Mouse (Mus musculus) MEL (cell line): ENCODE data around the gene Ski. TPM values are rescaled to one million over a fixed set of nuclear protein-coding genes. Genes with fewer than 3 reads are reported as not detected.

Experiments used
- DNase-seq: peaks from one replicate; pipeline ENCODE4 v3.0.0; 2011; ENCODE audit warnings: low read depth, low spot score
- H3K27ac ChIP-seq: 2 replicates; pipeline ENCODE4 v1.5.1; 2012; ENCODE audit warnings: low read depth, mild to moderate bottlenecking, control low read depth, low read length, moderate library complexity; ENCODE audit not compliant: control insufficient read depth
- H3K27me3 ChIP-seq, 2 experiments: fragments of 150-350 bp in 1 of 2; sonication (generic) in 1 of 2; 2 replicates each; pipeline ENCODE4 v1.6.1; 2012; ENCODE audit warnings: low read length in 2 of 2, mild to moderate bottlenecking in 2 of 2, improper control_type of control experiment in 1 of 2, moderate library complexity in 1 of 2; ENCODE audit not compliant: insufficient read depth in 2 of 2, control insufficient read depth in 1 of 2
- H3K36me3 ChIP-seq, 2 experiments: 2 replicates each; pipeline ENCODE4 v1.6.1; 2012 to 2014; ENCODE audit warnings: low read length in 2 of 2, improper control_type of control experiment in 1 of 2, inconsistent platforms in 1 of 2, mild to moderate bottlenecking in 1 of 2; ENCODE audit not compliant: insufficient read depth in 2 of 2, control insufficient read depth in 1 of 2
- H3K4me1 ChIP-seq, 2 experiments: fragments of 150-350 bp in 1 of 2; sonication (generic) in 1 of 2; 2 replicates each; pipeline ENCODE4 v1.6.1; 2012; ENCODE audit warnings: low read length in 2 of 2, improper control_type of control experiment in 1 of 2, mild to moderate bottlenecking in 1 of 2; ENCODE audit not compliant: insufficient read depth in 2 of 2, control insufficient read depth in 1 of 2
- H3K4me3 ChIP-seq, 2 experiments: fragments of 150-350 bp in 1 of 2; sonication (generic) in 1 of 2; 2 replicates each; pipeline ENCODE4 v1.5.1; 2012; ENCODE audit warnings: low read depth in 2 of 2, low read length in 2 of 2, mild to moderate bottlenecking in 2 of 2, moderate library complexity in 2 of 2, control low read depth in 1 of 2, improper control_type of control experiment in 1 of 2; ENCODE audit not compliant: control insufficient read depth in 1 of 2, insufficient read depth in 1 of 2
- H3K79me2 ChIP-seq: 2 replicates; pipeline ENCODE4 v1.6.1; 2012; ENCODE audit warnings: mild to moderate bottlenecking, low read length, moderate library complexity; ENCODE audit not compliant: control insufficient read depth, poor library complexity, insufficient read depth
- H3K9ac ChIP-seq: 2 replicates; pipeline ENCODE4 v1.6.1; 2012; ENCODE audit warnings: low read depth, mild to moderate bottlenecking, control low read depth, low read length, moderate library complexity; ENCODE audit not compliant: control insufficient read depth, poor library complexity, severe bottlenecking
- H3K9me3 ChIP-seq: fragments of 150-350 bp; sonication (generic); replicated peaks from 2 replicates; pipeline ENCODE4 v1.6.1; 2012; ENCODE audit warnings: mild to moderate bottlenecking, low read length, improper control_type of control experiment, moderate library complexity; ENCODE audit not compliant: insufficient read depth
- CHD1 ChIP-seq: IDR thresholded peaks from 2 replicates; pipeline ENCODE4 v1.6.1; 2012; ENCODE audit warnings: low read depth, mild to moderate bottlenecking, inconsistent platforms, low read length, improper control_type of control experiment
- CHD2 ChIP-seq: IDR thresholded peaks from 2 replicates; pipeline ENCODE4 v1.6.1; 2011; ENCODE audit warnings: low read length, improper control_type of control experiment
- CTCF ChIP-seq, 3 experiments: IDR thresholded peaks in 2 of 3; conservative IDR thresholded peaks in 1 of 3; 2 replicates each; pipeline ENCODE4 v1.5.1; 2011 to 2012; ENCODE audit warnings: low read length in 3 of 3, low read depth in 2 of 3, mild to moderate bottlenecking in 2 of 3, improper control_type of control experiment in 1 of 3, inconsistent platforms in 1 of 3, mixed read lengths in 1 of 3, moderate library complexity in 1 of 3; ENCODE audit not compliant: control insufficient read depth in 1 of 3, insufficient read depth in 1 of 3, poor library complexity in 1 of 3, severe bottlenecking in 1 of 3
- ELF1 ChIP-seq: IDR thresholded peaks from 2 replicates; pipeline ENCODE4 v1.6.1; 2014; ENCODE audit warnings: low read depth, mild to moderate bottlenecking, inconsistent platforms, low read length, improper control_type of control experiment, moderate library complexity
- GATA1 ChIP-seq: IDR thresholded peaks from 2 replicates; pipeline ENCODE4 v1.6.1; 2011; ENCODE audit warnings: low read depth, low read length, improper control_type of control experiment
- JUND ChIP-seq: IDR thresholded peaks from 2 replicates; pipeline ENCODE4 v1.6.1; 2011; ENCODE audit warnings: low read depth, mild to moderate bottlenecking, improper control_type of control experiment, low read length
- KAT2A ChIP-seq: conservative IDR thresholded peaks from 2 replicates; pipeline ENCODE4 v1.6.1; 2012; ENCODE audit warnings: low read depth, low read length, improper control_type of control experiment, inconsistent platforms
- MAX ChIP-seq: IDR thresholded peaks from 2 replicates; pipeline ENCODE4 v1.6.1; 2011; ENCODE audit warnings: low read length, improper control_type of control experiment
- MAZ ChIP-seq: IDR thresholded peaks from 2 replicates; pipeline ENCODE4 v1.6.1; 2012; ENCODE audit warnings: low read depth, mild to moderate bottlenecking, inconsistent platforms, low read length, improper control_type of control experiment
- NRF1 ChIP-seq: IDR thresholded peaks from 2 replicates; pipeline ENCODE4 v1.6.1; 2014; ENCODE audit warnings: low read depth, mild to moderate bottlenecking, inconsistent platforms, low read length, improper control_type of control experiment, moderate library complexity; ENCODE audit not compliant: poor library complexity, insufficient read depth, severe bottlenecking
- POLR2A ChIP-seq, 2 experiments: IDR thresholded peaks; 2 replicates each; pipeline ENCODE4 v1.6.1; 2011 to 2012; ENCODE audit warnings: low read length in 2 of 2, mild to moderate bottlenecking in 2 of 2, control low read depth in 1 of 2, improper control_type of control experiment in 1 of 2, low read depth in 1 of 2, moderate library complexity in 1 of 2; ENCODE audit not compliant: control insufficient read depth in 1 of 2, insufficient read depth in 1 of 2, poor library complexity in 1 of 2
- POLR2AphosphoS2 ChIP-seq: IDR thresholded peaks from 2 replicates; pipeline ENCODE4 v1.6.1; 2011; ENCODE audit warnings: low read length, improper control_type of control experiment
- POLR2AphosphoS5 ChIP-seq: IDR thresholded peaks from 2 replicates; pipeline ENCODE4 v1.6.1; 2012; ENCODE audit warnings: low read depth, borderline replicate concordance, mild to moderate bottlenecking, inconsistent platforms, low read length, moderate library complexity, mixed read lengths
- TAL1 ChIP-seq: IDR thresholded peaks from 2 replicates; pipeline ENCODE4 v1.6.1; 2012; ENCODE audit warnings: mild to moderate bottlenecking, inconsistent platforms, low read length, moderate library complexity, mixed read lengths
- TBP ChIP-seq: IDR thresholded peaks from 2 replicates; pipeline ENCODE4 v1.8.0; 2011; ENCODE audit warnings: low read depth, low read length, improper control_type of control experiment
- TCF12 ChIP-seq: IDR thresholded peaks from 2 replicates; pipeline ENCODE4 v1.6.1; 2014; ENCODE audit warnings: low read depth, mild to moderate bottlenecking, inconsistent platforms, low read length, improper control_type of control experiment, moderate library complexity
- USF1 ChIP-seq: IDR thresholded peaks from 2 replicates; pipeline ENCODE4 v1.6.1; 2014; ENCODE audit warnings: low read depth, mild to moderate bottlenecking, inconsistent platforms, low read length, improper control_type of control experiment, moderate library complexity
- ZC3H11A ChIP-seq: IDR thresholded peaks from 2 replicates; pipeline ENCODE4 v1.6.1; 2012; ENCODE audit warnings: low read depth, mild to moderate bottlenecking, inconsistent platforms, low read length, improper control_type of control experiment
- ZMIZ1 ChIP-seq: IDR thresholded peaks from 2 replicates; pipeline ENCODE4 v1.6.1; 2012; ENCODE audit warnings: low read depth, mild to moderate bottlenecking, inconsistent platforms, low read length, improper control_type of control experiment, moderate library complexity
- polyA plus RNA-seq, 2 experiments: library from polyadenylated mRNA; stranded (reverse) in 1 of 2; unstranded in 1 of 2; fragments of >175 nt in 1 of 2; fragments of >200 nt in 1 of 2; gene quantifications; 2 replicates each; pipeline versions ENCODE4 v1.2.1 to v1.2.4; 2012; ENCODE audit warnings: low replicate concordance in 2 of 2, low read depth in 1 of 2; ENCODE audit not compliant: insufficient read length in 2 of 2, insufficient read depth in 1 of 2, missing spikeins in 1 of 2
- total RNA-seq: library from RNA; depleted of rRNA; stranded (reverse); fragments of 300-350 nt; gene quantifications from 2 replicates; pipeline ENCODE4 v1.2.3, GENCODE M21; 2012

Ski gene
- total and polyA plus RNA-seq, 3 experiments = 6.9 to 16.1 TPM; not detected in 1

DNA sequence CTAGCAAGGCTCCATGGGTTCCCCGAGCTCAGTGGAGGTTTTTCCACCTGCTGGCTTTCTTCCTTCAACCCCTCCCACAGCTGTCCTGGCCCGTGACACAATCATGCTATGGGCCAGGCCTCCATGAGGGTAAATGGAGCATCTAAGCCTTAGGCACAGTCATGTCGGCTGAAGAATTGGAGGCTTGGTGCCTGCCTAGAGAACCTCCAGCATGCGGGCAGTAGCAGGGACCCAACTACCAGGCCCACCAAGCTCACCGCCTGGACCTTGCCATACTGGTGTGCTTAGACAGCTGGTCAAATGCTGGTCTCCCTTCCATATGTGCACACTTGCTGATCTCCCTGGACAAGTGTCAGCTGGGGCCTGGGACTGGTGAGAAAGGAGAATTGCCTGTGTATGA, 3.5 kb upstream of the Ski start:
- H3K4me1 ChIP-seq = peaks cover 2 to 9% of the 10 kb centered on the region in 2 experiments
- H3K9me3 ChIP-seq = no peaks in the 10 kb centered on the region
- no peak overlapping the region for H3K4me3 ChIP-seq
- DNase-seq = no peak
- peaks cover 0 to 3% of the 10 kb centered on the region in 2 experiments; a peak in 2 of 4 replicates for H3K36me3 ChIP-seq
- no peak overlapping the region for H3K9ac ChIP-seq
- peaks cover 14% of the 10 kb centered on the region for H3K79me2 ChIP-seq
- H3K27me3 ChIP-seq = peaks cover 4 to 6% of the 10 kb centered on the region in 2 experiments; a peak in 3 of 4 replicates
- no peak overlapping the region for H3K27ac ChIP-seq
- TF ChIP-seq KAT2A (no peak), CHD1 (no peak), POLR2AphosphoS5 (no peak)

DNA sequence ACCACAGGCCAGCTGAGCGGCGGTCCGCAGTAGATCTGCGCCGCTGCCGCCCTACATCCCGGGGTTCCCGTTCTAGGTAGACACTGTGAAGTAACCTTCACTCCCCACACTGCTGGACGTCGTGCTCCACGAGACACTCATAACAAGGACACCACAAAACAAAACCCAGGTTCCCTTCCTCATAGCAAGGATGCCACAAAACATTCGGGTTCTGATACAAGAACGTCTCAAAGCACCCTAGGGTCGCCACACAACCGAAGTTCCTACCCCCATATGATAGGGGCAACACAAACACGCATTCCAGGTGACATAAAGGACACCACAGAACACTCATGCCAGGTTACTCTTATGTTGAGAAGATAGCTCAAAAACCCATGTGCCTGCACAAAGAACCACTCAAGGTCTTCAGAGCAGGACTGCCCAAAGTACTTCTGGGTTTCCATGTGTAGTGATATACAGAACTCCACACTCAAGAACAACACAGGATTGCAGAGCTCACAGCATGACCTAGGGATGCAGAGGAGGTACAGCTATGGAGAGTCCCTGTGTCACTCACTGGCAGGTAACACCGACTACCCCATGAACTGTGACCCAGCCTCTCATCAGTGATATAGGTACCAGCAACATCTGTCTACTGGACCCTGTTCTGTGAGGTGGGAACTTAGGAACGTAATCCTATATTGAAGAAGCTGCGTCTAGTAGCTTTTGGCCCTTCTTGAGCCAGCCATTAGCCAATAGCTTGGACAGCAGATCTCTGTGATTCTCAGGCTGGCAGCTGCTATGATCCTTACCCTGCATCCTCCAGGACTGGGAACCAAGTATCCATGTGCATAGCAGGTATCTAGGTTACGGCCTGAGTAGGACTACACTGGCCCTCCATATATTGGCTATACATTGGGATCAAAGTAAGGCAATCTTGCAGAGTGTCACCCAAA, 1.5 kb upstream of the Ski start:
- peaks cover 0 to 6% of the 10 kb centered on the region in 2 experiments; a peak in 2 of 4 replicates for H3K36me3 ChIP-seq
- peaks cover 0 to 2% of the 10 kb centered on the region in 2 experiments; a peak in 2 of 4 replicates for H3K27me3 ChIP-seq
- H3K79me2 ChIP-seq = peaks cover 26% of the 10 kb centered on the region
- DNase-seq = no peak
- H3K27ac ChIP-seq = peak overlapping the region; percentile 71
- H3K4me3 ChIP-seq = peak overlapping the region; percentile 62 to 63
- peak overlapping the region; percentile 93 for H3K9ac ChIP-seq
- TF ChIP-seq MAX (peak; percentile 73), CTCF (IDR thresholded peaks at IDR 0.05 in 2 of 3, conservative IDR thresholded peaks at IDR 0.05 in 1 of 3; ENCODE audit: control insufficient read depth in 1 of 3, insufficient read depth in 1 of 3, low read depth in 2 of 3, low read length in 3 of 3, poor library complexity in 1 of 3, severe bottlenecking in 1 of 3) (no peak), ELF1 (no peak), ZMIZ1 (peak; percentile 16; the same call in 1 of the 2 replicates)
- H3K4me1 ChIP-seq = peaks cover 11 to 24% of the 10 kb centered on the region in 2 experiments
- H3K9me3 ChIP-seq = no peaks in the 10 kb centered on the region

DNA sequence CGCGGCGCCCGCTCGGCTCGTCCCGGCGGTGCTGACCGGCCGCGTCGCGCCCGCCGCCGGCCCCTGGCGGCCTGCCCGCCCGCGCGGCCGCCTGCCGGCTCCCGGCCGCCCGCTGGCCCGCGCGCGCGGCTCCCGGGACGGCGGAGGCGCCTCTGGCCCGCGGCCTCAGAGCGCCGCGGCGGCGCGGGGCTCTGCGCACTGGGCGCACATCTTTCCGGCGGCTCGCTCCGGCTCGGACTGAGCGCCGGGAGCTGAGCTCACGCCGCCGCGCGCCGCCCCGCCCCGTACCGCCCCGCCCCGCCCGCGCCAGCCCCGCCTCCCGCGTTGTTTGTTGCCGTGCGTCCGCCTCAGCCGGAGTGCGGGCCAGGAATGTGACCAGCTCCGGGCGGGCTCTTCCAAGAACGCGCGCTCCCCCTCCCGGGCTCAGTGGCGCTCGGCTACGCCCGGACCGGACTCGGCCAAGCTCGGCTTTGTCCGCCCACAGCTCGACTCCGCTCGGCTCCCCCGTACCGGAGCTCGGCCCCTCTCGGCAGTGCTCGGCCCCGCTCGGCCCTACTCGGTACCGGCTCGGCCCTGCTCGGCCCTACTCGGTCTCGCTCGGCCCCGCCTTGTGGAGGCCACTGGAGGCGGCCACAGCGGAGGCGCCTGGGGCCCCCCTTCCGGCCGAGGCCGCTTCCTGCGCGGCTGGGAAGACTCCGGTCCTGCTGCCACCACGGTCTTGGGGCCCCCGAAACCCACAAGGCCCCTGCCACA, 625 bp upstream of the Ski start:
- H3K4me1 ChIP-seq = peaks cover 11 to 24% of the 10 kb centered on the region in 2 experiments
- peak overlapping the region; percentile 62 to 63 for H3K4me3 ChIP-seq
- peak overlapping the region; percentile 93 for H3K9ac ChIP-seq
- peak overlapping the region; percentile 71 for H3K27ac ChIP-seq
- H3K36me3 ChIP-seq = peaks cover 0 to 6% of the 10 kb centered on the region in 2 experiments; a peak in 2 of 4 replicates
- peaks cover 28% of the 10 kb centered on the region for H3K79me2 ChIP-seq
- peak; percentile 97 for DNase-seq
- peaks cover 0 to 2% of the 10 kb centered on the region in 2 experiments; a peak in 2 of 4 replicates for H3K27me3 ChIP-seq
- H3K9me3 ChIP-seq = no peaks in the 10 kb centered on the region
- peak; percentile 23; the same call in 1 of the 2 replicates for TF ChIP-seq TCF12
- TF ChIP-seq KAT2A = peak; percentile 65
- no peak for TF ChIP-seq GATA1
- TF ChIP-seq POLR2AphosphoS2 = peak; percentile 46; the same call in 1 of the 2 replicates
- 0 out of 2 replicates have a peak, but pooled peaks have one; percentile 12 for TF ChIP-seq ELF1
- no peak for TF ChIP-seq TBP
- TF ChIP-seq USF1 = no peak
- no peak for TF ChIP-seq CHD2
- TF ChIP-seq POLR2AphosphoS5 = no peak
- TF ChIP-seq ZC3H11A = 0 out of 2 replicates have a peak, but pooled peaks have one; percentile 4
- TF ChIP-seq MAX = no peak
- TF ChIP-seq CTCF (IDR thresholded peaks at IDR 0.05 in 2 of 3, conservative IDR thresholded peaks at IDR 0.05 in 1 of 3; ENCODE audit: control insufficient read depth in 1 of 3, insufficient read depth in 1 of 3, low read depth in 2 of 3, low read length in 3 of 3, poor library complexity in 1 of 3, severe bottlenecking in 1 of 3) = peak in 2 of 3 experiments; percentile 26 to 39; a peak in 3 of 6 replicates
- no peak for TF ChIP-seq NRF1
- TF ChIP-seq ZMIZ1 = peak; percentile 56; the same call in 1 of the 2 replicates
- no peak for TF ChIP-seq CHD1
- peak; percentile 56; the same call in 1 of the 2 replicates for TF ChIP-seq MAZ
- TF ChIP-seq POLR2A (IDR thresholded peaks at IDR 0.05; ENCODE audit: control insufficient read depth in 1 of 2, insufficient read depth in 1 of 2, low read depth in 1 of 2, low read length in 2 of 2, poor library complexity in 1 of 2) = peak; percentile 66 to 80; a peak in 3 of 4 replicates
- no peak for TF ChIP-seq TAL1
- TF ChIP-seq JUND = no peak
